Mouse (Mus musculus) megakaryocyte, embryonic 14.5 days (primary cell): ENCODE measurements around the gene Kifc1. TPM values are rescaled to one million over a fixed set of nuclear protein-coding genes. Genes with fewer than 3 reads are reported as not detected.
"Not testable (repeated sequence)": the region's sequence is repeated elsewhere in the genome, so short reads cannot be mapped to it uniquely, and the experiment has no call there.

Experiments
- H3K27me3 ChIP-seq: replicated peaks from 2 replicates; pipeline ENCODE3; 2012; ENCODE audit warnings: inconsistent platforms
- H3K36me3 ChIP-seq: replicated peaks from 2 replicates; pipeline ENCODE3; 2012; ENCODE audit warnings: low read length, inconsistent platforms, mixed read lengths
- H3K4me1 ChIP-seq: 2 replicates; pipeline ENCODE4 v1.6.1; 2012; ENCODE audit warnings: inconsistent platforms
- H3K4me3 ChIP-seq: replicated peaks from 2 replicates; pipeline ENCODE3; 2012; ENCODE audit warnings: moderate library complexity, mild to moderate bottlenecking, inconsistent platforms
- H3K9me3 ChIP-seq: 2 replicates; pipeline ENCODE4 v1.6.1; 2012; ENCODE audit warnings: inconsistent platforms
- FLI1 ChIP-seq: IDR thresholded peaks from 2 replicates; pipeline ENCODE4 v1.6.1; 2012; ENCODE audit warnings: low read length, inconsistent platforms, mixed read lengths
- GATA1 ChIP-seq: IDR thresholded peaks from 3 replicates; pipeline ENCODE4 v1.6.1; 2012; ENCODE audit warnings: mixed read lengths, low read length, inconsistent platforms, borderline replicate concordance
- polyA plus RNA-seq: library from polyadenylated mRNA; stranded (reverse); fragments of >175 nt; gene quantifications from 2 replicates; pipeline ENCODE4 v1.2.3, GENCODE M21; 2012; ENCODE audit warnings: low replicate concordance; ENCODE audit not compliant: insufficient read depth

The Kifc1 gene
- polyA plus RNA-seq, 1 experiment: 31.7 TPM

GRCm38 (mm10) chr17:33902079-33902478, 11.6 kb upstream of the Kifc1 start:
- Histone ChIP-seq H3K27me3 (no peaks in the 10 kb centered on the region), H3K4me1 (peaks cover 40% of the 10 kb centered on the region), H3K36me3 (no peaks in the 10 kb centered on the region), H3K4me3 (no peak overlapping the region), H3K9me3 (no peaks in the 10 kb centered on the region)
- TF ChIP-seq FLI1: no peak
- TF ChIP-seq GATA1: no peak

GRCm38 (mm10) chr17:33901653-33902052, 11.2 kb upstream of the Kifc1 start:
- peaks cover 37% of the 10 kb centered on the region for H3K4me1 ChIP-seq
- TF ChIP-seq GATA1: no peak
- TF ChIP-seq FLI1: no peak
- H3K27me3 ChIP-seq: no peaks in the 10 kb centered on the region
- H3K4me3 ChIP-seq: no peak overlapping the region
- H3K9me3 ChIP-seq: no peaks in the 10 kb centered on the region
- H3K36me3 ChIP-seq: no peaks in the 10 kb centered on the region

- no peak overlapping the region for H3K4me3 ChIP-seq
- H3K9me3 ChIP-seq: no peaks in the 10 kb centered on the region
- peaks cover 36% of the 10 kb centered on the region for H3K4me1 ChIP-seq
- no peaks in the 10 kb centered on the region for H3K36me3 ChIP-seq
- TF ChIP-seq FLI1: no peak
- TF ChIP-seq GATA1: no peak
- H3K27me3 ChIP-seq: no peaks in the 10 kb centered on the region
These were observed 10.5 kb upstream of the Kifc1 start for GRCm38 (mm10) chr17:33900989-33901314.

- H3K27me3 ChIP-seq: no peaks in the 10 kb centered on the region
- peaks cover 36% of the 10 kb centered on the region for H3K4me1 ChIP-seq
- H3K4me3 ChIP-seq: no peak overlapping the region
- H3K9me3 ChIP-seq: no peaks in the 10 kb centered on the region
- no peaks in the 10 kb centered on the region for H3K36me3 ChIP-seq
- no peak for TF ChIP-seq FLI1
- no peak for TF ChIP-seq GATA1
These were observed 10.0 kb upstream of the Kifc1 start for GRCm38 (mm10) chr17:33900281-33900988.

- TF ChIP-seq FLI1 (no peak), GATA1 (no peak)
These were observed 9.2 kb upstream of the Kifc1 start for GRCm38 (mm10) chr17:33899642-33900041.

GRCm38 (mm10) chr17:33898193-33898592, 7.7 kb upstream of the Kifc1 start:
- H3K27me3 ChIP-seq, H3K4me3 ChIP-seq, H3K9me3 ChIP-seq, H3K36me3 ChIP-seq: not testable (repeated sequence)
- H3K4me1 ChIP-seq: peaks cover 27% of the 10 kb centered on the region

More at GRCm38 (mm10) chr17:33899642-33900041, 9.2 kb upstream of the Kifc1 start:
- no peaks in the 10 kb centered on the region for H3K36me3 ChIP-seq
- no peak overlapping the region for H3K4me3 ChIP-seq
- H3K9me3 ChIP-seq: no peaks in the 10 kb centered on the region
- H3K4me1 ChIP-seq: peaks cover 36% of the 10 kb centered on the region
- H3K27me3 ChIP-seq: no peaks in the 10 kb centered on the region

- no peak overlapping the region for H3K4me3 ChIP-seq
- H3K36me3 ChIP-seq: no peaks in the 10 kb centered on the region
- no peaks in the 10 kb centered on the region for H3K9me3 ChIP-seq
- H3K4me1 ChIP-seq: peaks cover 20% of the 10 kb centered on the region
- no peaks in the 10 kb centered on the region for H3K27me3 ChIP-seq
- TF ChIP-seq GATA1 (no peak), FLI1 (no peak)
These were observed 6.8 kb upstream of the Kifc1 start for GRCm38 (mm10) chr17:33897114-33897794.

- not testable (repeated sequence) for H3K36me3 ChIP-seq, H3K27me3 ChIP-seq, H3K4me3 ChIP-seq, H3K9me3 ChIP-seq
- H3K4me1 ChIP-seq: peaks cover 17% of the 10 kb centered on the region
These were observed 2.5 kb upstream of the Kifc1 start for GRCm38 (mm10) chr17:33893011-33893410.

- no peaks in the 10 kb centered on the region for H3K9me3 ChIP-seq
- peaks cover 20% of the 10 kb centered on the region for H3K4me1 ChIP-seq
- no peaks in the 10 kb centered on the region for H3K27me3 ChIP-seq
- H3K4me3 ChIP-seq: no peak overlapping the region
- TF ChIP-seq FLI1 (no peak), GATA1 (no peak)
- H3K36me3 ChIP-seq: no peaks in the 10 kb centered on the region
These were observed 2.0 kb upstream of the Kifc1 start for GRCm38 (mm10) chr17:33892429-33892828.

GRCm38 (mm10) chr17:33891892-33892291, 1.4 kb upstream of the Kifc1 start:
- H3K27me3 ChIP-seq, H3K4me3 ChIP-seq, H3K9me3 ChIP-seq, H3K36me3 ChIP-seq: not testable (repeated sequence)
- peaks cover 18% of the 10 kb centered on the region for H3K4me1 ChIP-seq

- no peaks in the 10 kb centered on the region for H3K27me3 ChIP-seq
- H3K4me1 ChIP-seq: peaks cover 18% of the 10 kb centered on the region
- no peaks in the 10 kb centered on the region for H3K9me3 ChIP-seq
- H3K4me3 ChIP-seq: no peak overlapping the region
- peaks cover 3% of the 10 kb centered on the region for H3K36me3 ChIP-seq
- TF ChIP-seq FLI1: no peak
- TF ChIP-seq GATA1: no peak
These were observed 896 bp upstream of the Kifc1 start for GRCm38 (mm10) chr17:33891357-33891756.

GRCm38 (mm10) chr17:33889941-33890532, 424 bp downstream of the Kifc1 start:
- Histone ChIP-seq H3K4me1 (peaks cover 18% of the 10 kb centered on the region), H3K36me3 (peaks cover 11% of the 10 kb centered on the region), H3K4me3 (peak overlapping the region; percentile 96)
- H3K27me3 ChIP-seq, H3K9me3 ChIP-seq: not testable (repeated sequence)

GRCm38 (mm10) chr17:33888230-33888629, 2.2 kb downstream of the Kifc1 start:
- H3K27me3 ChIP-seq, H3K4me3 ChIP-seq, H3K9me3 ChIP-seq: not testable (repeated sequence)
- Histone ChIP-seq H3K4me1 (peaks cover 18% of the 10 kb centered on the region), H3K36me3 (peaks cover 14% of the 10 kb centered on the region)

- peaks cover 18% of the 10 kb centered on the region for H3K4me1 ChIP-seq
- H3K9me3 ChIP-seq, H3K27me3 ChIP-seq, H3K4me3 ChIP-seq: not testable (repeated sequence)
- H3K36me3 ChIP-seq: peaks cover 16% of the 10 kb centered on the region
These were observed 2.7 kb downstream of the Kifc1 start for GRCm38 (mm10) chr17:33887802-33888201.

GRCm38 (mm10) chr17:33884320-33884719, 6.1 kb downstream of the Kifc1 start:
- Histone ChIP-seq H3K4me1 (peaks cover 18% of the 10 kb centered on the region), H3K36me3 (peaks cover 35% of the 10 kb centered on the region)
- not testable (repeated sequence) for H3K27me3 ChIP-seq, H3K9me3 ChIP-seq, H3K4me3 ChIP-seq
